Mouse (Mus musculus): ENCODE results near the gene Ccdc27. TPM values are rescaled to one million over a fixed set of nuclear protein-coding genes. Genes with fewer than 3 reads are reported as not detected.

Gene Ccdc27
- total and polyA plus RNA-seq, 3 experiments: not detected

GRCm38 (mm10) chr4:154007759-154008158 is 34.7 kb downstream of the Ccdc27 start:
- 58% methylated on average over 4 of the region's 4 CpGs for WGBS
- no peak for DNase-seq
- Histone ChIP-seq H3K4me3 (no peak overlapping the region), H3K27ac (no peak overlapping the region), H3K79me2 (replicated peaks; ENCODE audit: control insufficient read depth, insufficient read depth, low read length) (peaks cover 7% of the 10 kb centered on the region), H3K36me3 (ENCODE audit: control insufficient read depth, insufficient read depth, low read length) (no peaks in the 10 kb centered on the region), H3K4me1 (ENCODE audit: control insufficient read depth, insufficient read depth, low read length) (peaks cover 2% of the 10 kb centered on the region), H3K9ac (ENCODE audit: low read depth, low read length) (no peak overlapping the region), H3K27me3 (ENCODE audit: control insufficient read depth, insufficient read depth, low read length) (no peaks in the 10 kb centered on the region)
- intact Hi-C loops (cut with DNase I): no loop called here
- TF ChIP-seq CTCF (IDR thresholded peaks at IDR 0.05) (no peak), POLR2A (IDR thresholded peaks at IDR 0.05; ENCODE audit: insufficient read depth, low read depth, low read length) (no peak), EP300 (IDR thresholded peaks at IDR 0.05; ENCODE audit: insufficient read depth, low read depth, low read length) (no peak)

DNA sequence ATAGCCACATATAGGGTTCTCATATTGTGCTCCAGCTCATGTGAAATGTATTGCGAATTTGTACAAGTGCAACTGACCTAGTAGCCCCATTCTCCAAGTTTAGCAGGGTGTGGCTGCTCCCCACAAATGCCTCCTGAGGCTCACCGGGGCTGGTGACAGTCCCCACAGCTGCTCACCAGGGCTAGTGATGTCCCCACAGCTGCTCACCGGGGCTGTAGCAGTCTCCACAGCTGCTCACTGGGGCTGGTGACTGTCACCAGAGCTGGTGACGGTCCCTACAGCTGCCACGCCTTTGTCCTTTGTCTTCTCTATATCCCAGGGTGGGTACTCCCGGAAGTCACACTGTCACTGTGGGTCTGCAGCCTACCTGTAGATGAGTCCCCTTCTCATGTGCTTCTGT is 36.2 kb downstream of the Ccdc27 start:
- H3K36me3 ChIP-seq (ENCODE audit: control insufficient read depth, insufficient read depth, low read length): no peaks in the 10 kb centered on the region
- DNase-seq: no peak
- intact Hi-C loops (cut with DNase I): no loop called here
- H3K4me1 ChIP-seq (ENCODE audit: control insufficient read depth, insufficient read depth, low read length): no peaks in the 10 kb centered on the region
- no peak overlapping the region for H3K27ac ChIP-seq
- no peaks in the 10 kb centered on the region for H3K79me2 ChIP-seq (replicated peaks; ENCODE audit: control insufficient read depth, insufficient read depth, low read length)
- H3K9ac ChIP-seq (ENCODE audit: low read depth, low read length): no peak overlapping the region
- no peaks in the 10 kb centered on the region for H3K27me3 ChIP-seq (ENCODE audit: control insufficient read depth, insufficient read depth, low read length)
- WGBS: 94% methylated on average over 6 of the region's 6 CpGs
- no peak overlapping the region for H3K4me3 ChIP-seq
- TF ChIP-seq POLR2A (IDR thresholded peaks at IDR 0.05; ENCODE audit: insufficient read depth, low read depth, low read length) (no peak), CTCF (IDR thresholded peaks at IDR 0.05) (no peak), EP300 (IDR thresholded peaks at IDR 0.05; ENCODE audit: insufficient read depth, low read depth, low read length) (no peak)

- no peak overlapping the region for H3K27ac ChIP-seq
- TF ChIP-seq CTCF (IDR thresholded peaks at IDR 0.05): no peak
- no peak for TF ChIP-seq EP300 (IDR thresholded peaks at IDR 0.05; ENCODE audit: insufficient read depth, low read depth, low read length)
- no peak for TF ChIP-seq POLR2A (IDR thresholded peaks at IDR 0.05; ENCODE audit: insufficient read depth, low read depth, low read length)
- 90% methylated on average over 5 of the region's 5 CpGs for WGBS
- H3K9ac ChIP-seq (ENCODE audit: low read depth, low read length): no peak overlapping the region
- DNase-seq: no peak
- H3K79me2 ChIP-seq (replicated peaks; ENCODE audit: control insufficient read depth, insufficient read depth, low read length): no peaks in the 10 kb centered on the region
- H3K27me3 ChIP-seq (ENCODE audit: control insufficient read depth, insufficient read depth, low read length): no peaks in the 10 kb centered on the region
- H3K4me3 ChIP-seq: no peak overlapping the region
- no peaks in the 10 kb centered on the region for H3K36me3 ChIP-seq (ENCODE audit: control insufficient read depth, insufficient read depth, low read length)
- intact Hi-C loops (cut with DNase I): no loop called here
- no peaks in the 10 kb centered on the region for H3K4me1 ChIP-seq (ENCODE audit: control insufficient read depth, insufficient read depth, low read length)
Measured at GRCm38 (mm10) chr4:154005488-154005887, 37.0 kb downstream of the Ccdc27 start.

GRCm38 (mm10) chr4:153993505-153993904 is 49.0 kb downstream of the Ccdc27 start:
- Histone ChIP-seq H3K79me2 (replicated peaks; ENCODE audit: control insufficient read depth, insufficient read depth, low read length) (no peaks in the 10 kb centered on the region), H3K36me3 (ENCODE audit: control insufficient read depth, insufficient read depth, low read length) (no peaks in the 10 kb centered on the region), H3K27ac (no peak overlapping the region), H3K4me1 (ENCODE audit: control insufficient read depth, insufficient read depth, low read length) (no peaks in the 10 kb centered on the region), H3K4me3 (no peak overlapping the region), H3K27me3 (ENCODE audit: control insufficient read depth, insufficient read depth, low read length) (no peaks in the 10 kb centered on the region), H3K9ac (ENCODE audit: low read depth, low read length) (no peak overlapping the region)
- no peak for TF ChIP-seq POLR2A (IDR thresholded peaks at IDR 0.05; ENCODE audit: insufficient read depth, low read depth, low read length)
- TF ChIP-seq CTCF (IDR thresholded peaks at IDR 0.05): no peak
- no peak for TF ChIP-seq EP300 (IDR thresholded peaks at IDR 0.05; ENCODE audit: insufficient read depth, low read depth, low read length)
- intact Hi-C loops (cut with DNase I): no loop called here
- 92% methylated on average over 8 of the region's 8 CpGs for WGBS
- no peak for DNase-seq

GRCm38 (mm10) chr4:153992715-153993114 is 49.8 kb downstream of the Ccdc27 start:
- Histone ChIP-seq H3K9ac (ENCODE audit: low read depth, low read length) (no peak overlapping the region), H3K36me3 (ENCODE audit: control insufficient read depth, insufficient read depth, low read length) (no peaks in the 10 kb centered on the region)
- intact Hi-C loops (cut with DNase I): no loop called here

GRCm38 (mm10) chr4:153980470-153980869 is 62.0 kb downstream of the Ccdc27 start:
- no peaks in the 10 kb centered on the region for H3K36me3 ChIP-seq (ENCODE audit: control insufficient read depth, insufficient read depth, low read length)
- intact Hi-C loops (cut with DNase I): no loop called here
- no peak overlapping the region for H3K9ac ChIP-seq (ENCODE audit: low read depth, low read length)
- H3K27me3 ChIP-seq (ENCODE audit: control insufficient read depth, insufficient read depth, low read length): no peaks in the 10 kb centered on the region
- peaks cover 3% of the 10 kb centered on the region for H3K79me2 ChIP-seq (replicated peaks; ENCODE audit: control insufficient read depth, insufficient read depth, low read length)
- peaks cover 3% of the 10 kb centered on the region for H3K4me1 ChIP-seq (ENCODE audit: control insufficient read depth, insufficient read depth, low read length)
- H3K27ac ChIP-seq: no peak overlapping the region
- no peak overlapping the region for H3K4me3 ChIP-seq
- WGBS: 91% methylated on average over 11 of the region's 11 CpGs
- TF ChIP-seq POLR2A (IDR thresholded peaks at IDR 0.05; ENCODE audit: insufficient read depth, low read depth, low read length): no peak
- TF ChIP-seq EP300 (IDR thresholded peaks at IDR 0.05; ENCODE audit: insufficient read depth, low read depth, low read length): no peak
- no peak for TF ChIP-seq CTCF (IDR thresholded peaks at IDR 0.05)
- no peak for DNase-seq

More at GRCm38 (mm10) chr4:153992715-153993114, 49.8 kb downstream of the Ccdc27 start:
- Histone ChIP-seq H3K79me2 (replicated peaks; ENCODE audit: control insufficient read depth, insufficient read depth, low read length) (no peaks in the 10 kb centered on the region), H3K4me1 (ENCODE audit: control insufficient read depth, insufficient read depth, low read length) (no peaks in the 10 kb centered on the region), H3K4me3 (no peak overlapping the region), H3K27ac (no peak overlapping the region), H3K27me3 (ENCODE audit: control insufficient read depth, insufficient read depth, low read length) (no peaks in the 10 kb centered on the region)
- DNase-seq: no peak
- 84% methylated on average over 10 of the region's 10 CpGs for WGBS
- TF ChIP-seq EP300 (IDR thresholded peaks at IDR 0.05; ENCODE audit: insufficient read depth, low read depth, low read length) (no peak), POLR2A (IDR thresholded peaks at IDR 0.05; ENCODE audit: insufficient read depth, low read depth, low read length) (no peak), CTCF (IDR thresholded peaks at IDR 0.05) (no peak)

Data from heart, adult 2 months (tissue).